Mouse (Mus musculus): ENCODE data around the gene Olfr676.
"Not testable (repeated sequence)": the region's sequence is repeated elsewhere in the genome, so short reads cannot be mapped to it uniquely, and the experiment has no call there.

DNA sequence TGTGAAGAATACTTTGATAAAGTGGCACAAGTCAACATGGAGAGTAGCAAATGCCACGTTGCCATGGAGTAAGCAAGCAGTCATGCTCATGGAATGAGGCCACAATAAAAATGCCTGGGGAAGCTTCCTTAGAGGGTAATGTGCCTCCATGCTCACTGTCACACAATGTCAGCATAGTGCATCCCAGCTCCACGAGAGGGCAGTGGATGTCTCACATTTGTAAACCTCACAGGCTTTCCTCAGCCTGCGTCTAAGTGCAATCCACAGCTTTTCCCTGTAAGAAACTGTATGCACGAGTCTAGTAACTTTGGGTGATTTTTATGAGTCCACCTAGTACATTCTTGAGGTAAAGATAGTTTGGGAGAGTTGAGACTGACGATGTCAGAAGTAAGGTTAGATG lies 1.3 kb downstream of the Olfr676 start:
- not testable (repeated sequence) for TF ChIP-seq POLR2A (IDR thresholded peaks at IDR 0.05; ENCODE audit: low read depth, low read length); CTCF (IDR thresholded peaks at IDR 0.05; ENCODE audit: extremely low read depth, insufficient read depth, insufficient read length, insufficient replicate concordance)
